Mouse (Mus musculus) bone marrow, adult 2 months (tissue): ENCODE results near the gene Cd247. TPM values are rescaled to one million over a fixed set of nuclear protein-coding genes. Genes with fewer than 3 reads are reported as not detected.

Experiments used
- H3K27ac ChIP-seq: fragments of 200-500 bp; 2 replicates; pipeline ENCODE4 v1.5.1; 2012; ENCODE audit warnings: low read depth, mild to moderate bottlenecking, control low read depth, inconsistent platforms, low read length; ENCODE audit not compliant: control insufficient read depth, poor library complexity, insufficient read depth
- H3K4me1 ChIP-seq: fragments of 200-500 bp; 2 replicates; pipeline ENCODE4 v1.6.1; 2011; ENCODE audit warnings: low read length; ENCODE audit not compliant: control insufficient read depth, insufficient read depth
- H3K4me3 ChIP-seq: fragments of 200-500 bp; replicated peaks from 2 replicates; pipeline ENCODE3; 2011; ENCODE audit warnings: mild to moderate bottlenecking, low read depth, low read length, control low read depth; ENCODE audit not compliant: control insufficient read depth
- CTCF ChIP-seq: fragments of 200-500 bp; IDR thresholded peaks from 2 replicates; pipeline ENCODE4 v1.5.1; 2011; ENCODE audit warnings: low read length, control low read depth; ENCODE audit not compliant: control insufficient read depth, insufficient read depth
- POLR2A ChIP-seq: fragments of 200-500 bp; IDR thresholded peaks from 2 replicates; pipeline ENCODE4 v1.6.1; 2011; ENCODE audit warnings: low read depth, mild to moderate bottlenecking, control low read depth, low read length, borderline replicate concordance; ENCODE audit not compliant: control insufficient read depth
- whole genome bisulfite sequencing: fragments of 180-500 bp; shearing (Covaris S2); methylation state at CpG from one replicate; pipeline ENCODE4 v1.1.7; 2018; 5-methylcytosine and 5-hydroxymethylcytosine counted together
- polyA plus RNA-seq: library from polyadenylated mRNA; stranded (reverse); fragments of >200 nt; gene quantifications from 2 replicates; pipeline ENCODE4 v1.2.4, GENCODE M21; 2011; ENCODE audit warnings: low replicate concordance; ENCODE audit not compliant: missing spikeins, insufficient read depth, insufficient read length

The Cd247 gene
- polyA plus RNA-seq, 1 experiment: 4.9 TPM

- Histone ChIP-seq H3K27ac (no peak overlapping the region), H3K4me3 (no peak overlapping the region), H3K4me1 (no peaks in the 10 kb centered on the region)
- TF ChIP-seq POLR2A: no peak
- no peak for TF ChIP-seq CTCF
- WGBS: 79% methylated on average over 3 of the region's 3 CpGs
These were observed 121.0 kb downstream of the Cd247 start for GRCm38 (mm10) chr1:165909471-165909870.

- Histone ChIP-seq H3K4me1 (no peaks in the 10 kb centered on the region), H3K4me3 (no peak overlapping the region), H3K27ac (no peak overlapping the region)
- TF ChIP-seq POLR2A (no peak), CTCF (no peak)
- 80% methylated on average over 2 of the region's 2 CpGs for WGBS
These were observed 125.4 kb downstream of the Cd247 start for GRCm38 (mm10) chr1:165913720-165914415.

- TF ChIP-seq CTCF (no peak), POLR2A (no peak)
- H3K4me1 ChIP-seq: no peaks in the 10 kb centered on the region
- WGBS: 93% methylated on average over 2 of the region's 2 CpGs
- H3K4me3 ChIP-seq: no peak overlapping the region
- no peak overlapping the region for H3K27ac ChIP-seq
These were observed 125.9 kb downstream of the Cd247 start for GRCm38 (mm10) chr1:165914416-165914801.

- Histone ChIP-seq H3K27ac (no peak overlapping the region), H3K4me3 (no peak overlapping the region), H3K4me1 (no peaks in the 10 kb centered on the region)
- TF ChIP-seq POLR2A: no peak
- no peak for TF ChIP-seq CTCF
- WGBS: 68% methylated on average over 3 of the region's 3 CpGs
These were observed 132.5 kb downstream of the Cd247 start for GRCm38 (mm10) chr1:165921026-165921425.

GRCm38 (mm10) chr1:165922488-165922887 lies 134.0 kb downstream of the Cd247 start:
- no peak for TF ChIP-seq CTCF
- no peak for TF ChIP-seq POLR2A
- Histone ChIP-seq H3K4me1 (no peaks in the 10 kb centered on the region), H3K27ac (no peak overlapping the region), H3K4me3 (no peak overlapping the region)
- WGBS: 55% methylated on average over 1 of the region's 1 CpGs

- 77% methylated on average over 2 of the region's 2 CpGs for WGBS
- no peaks in the 10 kb centered on the region for H3K4me1 ChIP-seq
- no peak overlapping the region for H3K27ac ChIP-seq
- H3K4me3 ChIP-seq: no peak overlapping the region
- TF ChIP-seq POLR2A: no peak
- no peak for TF ChIP-seq CTCF
These were observed 136.7 kb downstream of the Cd247 start for GRCm38 (mm10) chr1:165925207-165925606.

Other genes starting within 250 kb of the Cd247 start
- gene Mpzl1, start 154.1 kb upstream of the Cd247 start, polyA plus RNA-seq: 5.8 and 20.7 TPM in 2 replicates
- 51.6 and 119 TPM in 2 replicates for gene Rcsd1, start 78.9 kb upstream of the Cd247 start, polyA plus RNA-seq
- 288 and 312 TPM in 2 replicates for gene Creg1, start 24.9 kb upstream of the Cd247 start, polyA plus RNA-seq
- gene Pou2f1, start 214.0 kb downstream of the Cd247 start, polyA plus RNA-seq: 7.2 and 9.1 TPM in 2 replicates